Mouse (Mus musculus) hindbrain, embryonic 13.5 days (tissue): ENCODE data around the gene Nfe2l2. TPM values are rescaled to one million over a fixed set of nuclear protein-coding genes. Genes with fewer than 3 reads are reported as not detected.

Experiments
- ATAC-seq: fragments of 200-750 bp; cut with Nextera tagmentation; 2 replicates; pipeline ENCODE4 v1.8.0; 2017; ENCODE audit warnings: moderate TSS enrichment; ENCODE audit not compliant: low FRiP score
- H3K27ac ChIP-seq: fragments of 300-500 bp; sonication (generic); 2 replicates; pipeline ENCODE4 v1.5.1; 2015; ENCODE audit warnings: inconsistent platforms, mild to moderate bottlenecking, moderate library complexity
- H3K27me3 ChIP-seq: fragments of 300-500 bp; sonication (generic); 2 replicates; pipeline ENCODE4 v1.6.1; 2015; ENCODE audit warnings: mild to moderate bottlenecking, inconsistent platforms
- H3K36me3 ChIP-seq: fragments of 300-500 bp; sonication (generic); 2 replicates; pipeline ENCODE4 v1.6.1; 2015; ENCODE audit warnings: mild to moderate bottlenecking, inconsistent platforms
- H3K4me1 ChIP-seq: fragments of 300-500 bp; sonication (generic); replicated peaks from 2 replicates; pipeline ENCODE4 v1.6.1; 2015; ENCODE audit warnings: inconsistent platforms
- H3K4me2 ChIP-seq: fragments of 300-500 bp; sonication (generic); 2 replicates; pipeline ENCODE4 v1.6.1; 2015; ENCODE audit warnings: inconsistent platforms, mild to moderate bottlenecking, moderate library complexity
- H3K4me3 ChIP-seq: fragments of 300-500 bp; sonication (generic); 2 replicates; pipeline ENCODE4 v1.5.1; 2015; ENCODE audit warnings: mild to moderate bottlenecking, inconsistent platforms
- H3K9ac ChIP-seq: fragments of 300-500 bp; sonication (generic); 2 replicates; pipeline ENCODE4 v1.6.1; 2015; ENCODE audit warnings: mild to moderate bottlenecking, inconsistent platforms
- H3K9me3 ChIP-seq: fragments of 300-500 bp; sonication (generic); 2 replicates; pipeline ENCODE4 v1.6.1; 2016; ENCODE audit warnings: inconsistent platforms
- WGBS: fragments of 180-500 bp; shearing (Covaris S2); methylation state at CpG from one replicate; pipeline ENCODE4 v1.1.7; 2015; 5-methylcytosine and 5-hydroxymethylcytosine counted together
- polyA plus RNA-seq: library from polyadenylated mRNA; unstranded; fragments of >200 nt; fragmentation: Nextera tagmentation; extraction: Ambion mirVana; gene quantifications from 2 replicates; pipeline ENCODE4 v1.2.1, GENCODE M21; 2015

Gene Nfe2l2
- 12.9 and 13.6 TPM in 2 replicates for polyA plus RNA-seq

GRCm38 (mm10) chr2:75704234-75705161 is at the start of gene Nfe2l2:
TSS of gene Nfe2l2 (minus strand) at chr2:75704641.
- Histone ChIP-seq H3K27me3 (peaks cover 9% of the 10 kb centered on the region), H3K4me1 (peaks cover 29% of the 10 kb centered on the region), H3K27ac (peak within 1 kb of the TSS; percentile 81), H3K4me2 (peak within 1 kb of the TSS; percentile 80), H3K36me3 (no peaks in the 10 kb centered on the region), H3K4me3 (peak within 1 kb of the TSS; percentile 53), H3K9ac (peak within 1 kb of the TSS; percentile 71), H3K9me3 (no peaks in the 10 kb centered on the region)
- WGBS = under 1% methylated on average over 52 of the region's 58 CpGs
- peak; percentile 86 for ATAC-seq

GRCm38 (mm10) chr2:75752306-75753175 is 48.1 kb upstream of the Nfe2l2 start:
- Histone ChIP-seq H3K9ac (no peak overlapping the region), H3K27ac (no peak overlapping the region), H3K4me1 (no peaks in the 10 kb centered on the region), H3K4me3 (no peak overlapping the region), H3K4me2 (no peak overlapping the region), H3K36me3 (no peaks in the 10 kb centered on the region), H3K27me3 (no peaks in the 10 kb centered on the region), H3K9me3 (no peaks in the 10 kb centered on the region)
- 87% methylated on average over 22 of the region's 22 CpGs for WGBS
- ATAC-seq = no peak

GRCm38 (mm10) chr2:75751896-75752295 is 47.5 kb upstream of the Nfe2l2 start:
- Histone ChIP-seq H3K27ac (no peak overlapping the region), H3K4me3 (no peak overlapping the region), H3K4me2 (no peak overlapping the region), H3K9ac (no peak overlapping the region), H3K36me3 (no peaks in the 10 kb centered on the region), H3K4me1 (no peaks in the 10 kb centered on the region), H3K9me3 (no peaks in the 10 kb centered on the region), H3K27me3 (no peaks in the 10 kb centered on the region)
- ATAC-seq = no peak
- 68% methylated on average over 6 of the region's 6 CpGs for WGBS

- H3K27ac ChIP-seq = no peak overlapping the region
- no peaks in the 10 kb centered on the region for H3K27me3 ChIP-seq
- no peak overlapping the region for H3K4me2 ChIP-seq
- no peaks in the 10 kb centered on the region for H3K36me3 ChIP-seq
- no peak overlapping the region for H3K4me3 ChIP-seq
- WGBS = 88% methylated on average over 10 of the region's 10 CpGs
- no peaks in the 10 kb centered on the region for H3K4me1 ChIP-seq
- no peak for ATAC-seq
- H3K9me3 ChIP-seq = no peaks in the 10 kb centered on the region
- H3K9ac ChIP-seq = no peak overlapping the region
Measured at GRCm38 (mm10) chr2:75750869-75751268, 46.4 kb upstream of the Nfe2l2 start.

- Histone ChIP-seq H3K27ac (no peak overlapping the region), H3K9ac (no peak overlapping the region), H3K4me2 (no peak overlapping the region), H3K9me3 (no peaks in the 10 kb centered on the region), H3K36me3 (no peaks in the 10 kb centered on the region), H3K4me3 (no peak overlapping the region), H3K4me1 (no peaks in the 10 kb centered on the region), H3K27me3 (no peaks in the 10 kb centered on the region)
- WGBS = 91% methylated on average over 2 of the region's 2 CpGs
- ATAC-seq = no peak
Measured at GRCm38 (mm10) chr2:75750043-75750718, 45.7 kb upstream of the Nfe2l2 start.

GRCm38 (mm10) chr2:75748841-75749240 is 44.4 kb upstream of the Nfe2l2 start:
- Histone ChIP-seq H3K9ac (no peak overlapping the region), H3K4me1 (no peaks in the 10 kb centered on the region), H3K36me3 (no peaks in the 10 kb centered on the region), H3K9me3 (no peaks in the 10 kb centered on the region), H3K27me3 (no peaks in the 10 kb centered on the region), H3K4me3 (no peak overlapping the region), H3K4me2 (no peak overlapping the region), H3K27ac (no peak overlapping the region)
- no peak for ATAC-seq
- 91% methylated on average over 6 of the region's 6 CpGs for WGBS

- Histone ChIP-seq H3K36me3 (no peaks in the 10 kb centered on the region), H3K9me3 (no peaks in the 10 kb centered on the region), H3K27ac (no peak overlapping the region), H3K4me2 (no peak overlapping the region), H3K9ac (no peak overlapping the region), H3K27me3 (no peaks in the 10 kb centered on the region), H3K4me1 (no peaks in the 10 kb centered on the region), H3K4me3 (no peak overlapping the region)
- 67% methylated on average over 2 of the region's 2 CpGs for WGBS
- no peak for ATAC-seq
Measured at GRCm38 (mm10) chr2:75737006-75737503, 32.6 kb upstream of the Nfe2l2 start.

- H3K9ac ChIP-seq = no peak overlapping the region
- H3K4me3 ChIP-seq = no peak overlapping the region
- H3K27ac ChIP-seq = no peak overlapping the region
- H3K36me3 ChIP-seq = no peaks in the 10 kb centered on the region
- H3K9me3 ChIP-seq = no peaks in the 10 kb centered on the region
- ATAC-seq = no peak
- H3K4me1 ChIP-seq = no peaks in the 10 kb centered on the region
- no peak overlapping the region for H3K4me2 ChIP-seq
- 65% methylated on average over 5 of the region's 5 CpGs for WGBS
- no peaks in the 10 kb centered on the region for H3K27me3 ChIP-seq
Measured at GRCm38 (mm10) chr2:75734196-75734865, 29.9 kb upstream of the Nfe2l2 start.

- H3K36me3 ChIP-seq = no peaks in the 10 kb centered on the region
- no peaks in the 10 kb centered on the region for H3K4me1 ChIP-seq
- WGBS = 94% methylated on average over 7 of the region's 7 CpGs
- H3K9ac ChIP-seq = no peak overlapping the region
- H3K4me3 ChIP-seq = no peak overlapping the region
- H3K27me3 ChIP-seq = no peaks in the 10 kb centered on the region
- no peak overlapping the region for H3K27ac ChIP-seq
- H3K9me3 ChIP-seq = no peaks in the 10 kb centered on the region
- ATAC-seq = no peak
- no peak overlapping the region for H3K4me2 ChIP-seq
Measured at GRCm38 (mm10) chr2:75733177-75733576, 28.7 kb upstream of the Nfe2l2 start.

GRCm38 (mm10) chr2:75731929-75732328 is 27.5 kb upstream of the Nfe2l2 start:
- Histone ChIP-seq H3K36me3 (no peaks in the 10 kb centered on the region), H3K27me3 (no peaks in the 10 kb centered on the region), H3K4me1 (no peaks in the 10 kb centered on the region), H3K4me2 (no peak overlapping the region), H3K9me3 (no peaks in the 10 kb centered on the region), H3K4me3 (no peak overlapping the region), H3K27ac (no peak overlapping the region), H3K9ac (no peak overlapping the region)
- ATAC-seq = no peak
- WGBS = 55% methylated on average over 2 of the region's 2 CpGs

GRCm38 (mm10) chr2:75731233-75731651 is 26.8 kb upstream of the Nfe2l2 start:
- no peak for ATAC-seq
- Histone ChIP-seq H3K27ac (no peak overlapping the region), H3K36me3 (no peaks in the 10 kb centered on the region), H3K4me2 (no peak overlapping the region), H3K4me1 (no peaks in the 10 kb centered on the region), H3K4me3 (no peak overlapping the region), H3K9ac (no peak overlapping the region), H3K9me3 (no peaks in the 10 kb centered on the region), H3K27me3 (no peaks in the 10 kb centered on the region)
- 83% methylated on average over 5 of the region's 5 CpGs for WGBS
